Mouse (Mus musculus) left cerebral cortex, postnatal 25 days (tissue): ENCODE measurements around the gene Mrps7. TPM values are rescaled to one million over a fixed set of nuclear protein-coding genes. Genes with fewer than 3 reads are reported as not detected.
A peak's percentile ranks its signal among the peaks of the same experiment; 100 is the strongest.

Source experiments
- DNase-seq, 2 experiments: peaks; one replicate each; pipeline ENCODE4 v3.0.0; 2022; ENCODE audit warnings: low spot score in 2 of 2, mixed read lengths in 1 of 2
- intact Hi-C: fragments of 180-260 bp; cut with DNase I; formaldehyde crosslinking; loops from one replicate; pipeline ENCODE4 v1.15.1; 2025
- total RNA-seq, 2 experiments: library from RNA; stranded (reverse); gene quantifications; 2 replicates each; pipeline ENCODE4 v1.2.3; 2021

Gene Mrps7
- total RNA-seq, 2 experiments from 2014 or later: 52.2 to 56.2 TPM

DNA sequence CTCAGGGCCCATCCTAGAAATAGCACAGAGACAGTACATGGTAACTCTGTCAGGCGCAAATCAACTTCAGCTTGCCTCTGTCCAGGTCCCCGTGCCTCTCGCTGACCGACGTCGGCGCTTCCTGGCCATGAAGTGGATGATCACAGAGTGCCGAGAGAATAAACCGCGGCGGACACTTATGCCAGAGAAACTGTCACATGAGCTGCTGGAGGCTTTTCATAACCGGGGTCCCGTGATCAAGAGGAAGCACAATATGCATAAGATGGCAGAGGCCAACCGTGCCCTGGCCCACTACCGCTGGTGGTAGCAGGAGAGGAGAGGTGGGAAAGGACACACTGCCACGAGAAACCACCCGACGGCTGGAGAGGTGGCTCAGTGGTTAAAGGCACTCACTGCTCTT lies 3.0 kb downstream of the Mrps7 start:
- intact Hi-C loops: no loop called here

DNA sequence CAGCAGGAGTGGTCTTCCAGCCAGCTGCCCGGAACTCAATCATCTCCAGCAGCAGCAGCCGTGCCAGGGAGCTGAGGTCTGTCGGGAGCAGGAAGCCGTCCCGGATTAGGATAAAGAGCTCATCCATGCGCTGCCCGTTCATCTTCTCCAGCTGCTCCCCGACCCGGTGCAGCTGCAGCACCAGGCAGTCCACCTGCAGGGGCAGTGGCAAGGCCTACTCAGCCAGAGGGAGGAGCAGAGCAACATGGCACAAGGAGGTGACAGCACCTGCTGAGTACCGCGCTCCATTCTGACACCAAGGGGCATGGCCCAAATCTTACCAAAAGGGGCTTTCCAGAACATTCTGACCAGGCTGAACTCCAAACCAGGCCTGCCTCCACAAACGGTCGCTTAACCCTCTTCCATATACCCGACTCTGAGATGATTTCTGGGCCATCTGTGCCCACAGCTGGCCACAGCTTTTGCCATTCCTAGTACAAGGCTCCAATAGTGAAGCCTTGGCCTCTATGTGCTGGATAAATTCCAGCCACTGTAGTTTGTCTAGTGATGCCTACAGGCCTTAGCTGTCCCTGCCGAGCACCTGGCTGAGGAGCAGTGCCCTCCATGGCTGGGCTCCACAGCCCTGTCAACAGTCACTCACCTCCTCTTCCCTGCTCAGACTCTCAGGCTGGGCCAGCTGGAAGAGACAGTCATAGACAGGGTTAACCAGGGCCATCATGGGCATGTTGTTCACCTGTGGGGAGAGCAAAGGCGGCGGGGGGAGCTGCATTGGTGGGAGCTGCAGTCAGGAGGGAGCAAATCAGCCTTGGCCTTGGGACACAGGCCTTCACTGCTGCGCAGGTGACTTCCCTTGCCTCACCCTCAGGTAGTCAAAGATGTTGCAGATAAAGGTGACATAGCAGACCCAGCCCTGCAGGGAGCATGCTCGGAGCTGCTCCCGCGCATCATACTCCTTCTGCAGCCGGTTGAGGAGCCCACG lies 5.0 kb downstream of the Mrps7 start:
- peak in 1 of 2 experiments; percentile 35 for DNase-seq

More for the DNA sequence above, 3.0 kb downstream of the Mrps7 start:
- no peak for DNase-seq

DNA sequence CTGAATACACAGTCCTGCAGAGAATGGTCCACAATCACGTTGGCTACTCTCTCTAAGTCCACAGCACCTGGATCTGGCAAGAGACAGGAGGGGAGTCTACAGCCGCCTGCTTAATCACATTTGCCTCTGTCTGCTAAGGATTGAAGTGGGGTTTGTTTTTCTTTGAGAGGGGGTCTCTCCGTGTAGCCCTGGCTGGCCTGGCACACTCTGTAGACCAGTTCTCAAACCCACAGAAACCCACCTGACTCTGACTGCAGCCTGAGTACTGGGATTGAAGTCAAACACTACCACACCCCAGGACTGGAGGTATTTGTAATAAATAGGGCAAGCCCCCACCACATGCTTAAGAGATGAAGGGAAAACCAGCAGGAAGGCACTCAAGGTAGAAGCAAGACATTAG lies 5.9 kb downstream of the Mrps7 start:
- no peak for DNase-seq
- intact Hi-C loops: no loop called here

More for the DNA sequence above, 5.0 kb downstream of the Mrps7 start:
- intact Hi-C loops: no loop called here

DNA sequence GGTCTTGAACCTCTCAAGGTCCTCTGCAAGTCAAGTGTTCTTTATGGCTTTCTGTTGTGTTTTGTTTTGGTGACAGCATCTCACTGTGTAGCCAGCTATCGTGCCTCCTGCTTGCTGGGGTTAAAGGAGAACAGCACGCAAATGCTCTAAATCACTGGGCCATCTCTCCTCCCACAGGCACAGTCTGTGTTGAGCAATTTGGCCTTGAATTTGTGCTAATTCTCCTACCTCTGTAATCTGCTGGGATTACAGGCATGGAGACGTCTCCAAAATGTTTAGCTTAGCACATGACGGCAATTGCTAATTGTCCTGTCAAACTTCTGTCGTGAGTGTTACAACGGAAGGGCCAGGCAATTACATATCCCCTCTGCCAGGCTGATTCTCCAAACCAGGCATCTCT lies 7.4 kb downstream of the Mrps7 start:
- intact Hi-C loops: no loop called here
- DNase-seq: no peak

DNA sequence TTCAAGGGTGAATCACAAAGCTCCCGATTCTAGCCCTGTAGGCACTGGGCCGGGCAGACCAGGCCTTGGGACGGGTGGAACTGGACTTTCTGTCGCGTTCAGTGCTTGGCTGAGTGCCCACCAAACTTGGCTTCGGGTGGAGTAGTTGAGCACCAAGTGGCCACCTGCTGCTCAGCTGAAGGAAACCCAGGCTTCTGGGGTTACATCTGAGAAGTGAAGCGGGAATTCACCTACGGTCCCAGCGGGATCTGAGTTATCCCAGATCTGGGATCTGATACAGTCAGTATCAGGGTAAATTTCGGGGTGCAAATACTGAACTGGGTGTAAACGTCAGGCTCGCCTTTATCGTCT lies 8.3 kb downstream of the Mrps7 start:
- intact Hi-C loops: no loop called here
- peak; percentile 34 to 56 for DNase-seq

DNA sequence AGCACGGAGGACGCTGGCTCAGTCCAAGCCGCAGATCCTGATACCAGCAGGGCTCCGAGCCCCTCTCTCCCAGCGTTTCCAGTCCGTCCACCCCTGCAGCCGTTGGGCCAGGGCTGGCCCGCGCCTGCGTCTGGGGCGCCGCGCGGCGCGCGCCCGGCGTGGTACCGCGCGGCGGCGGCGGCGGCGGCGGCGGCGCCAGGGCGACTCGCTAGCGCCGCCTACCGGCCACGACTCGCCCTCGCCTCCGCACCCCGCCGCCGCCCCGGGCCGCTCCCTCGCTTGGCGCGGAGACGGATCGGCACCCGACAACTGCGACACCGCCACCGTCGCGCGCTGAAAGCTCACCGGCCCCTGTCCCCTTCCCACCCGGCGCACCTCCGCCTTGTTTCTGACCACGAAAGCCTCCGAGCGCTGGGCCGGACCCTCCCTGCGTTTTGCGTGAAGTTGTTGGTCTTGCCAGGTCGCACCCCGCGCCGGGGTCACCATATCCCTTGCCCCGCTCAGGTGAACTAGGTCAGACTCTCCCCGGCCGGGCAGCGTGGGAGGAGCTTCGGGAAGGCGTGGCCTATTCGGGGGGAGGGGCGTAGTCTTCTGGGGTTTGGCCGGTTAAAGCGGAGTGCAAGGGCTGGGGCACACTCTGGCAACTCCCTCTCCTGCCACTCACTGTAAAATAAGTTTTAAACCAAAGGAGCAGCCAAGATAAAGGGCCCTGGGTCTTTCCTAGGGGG lies 8.8 kb downstream of the Mrps7 start, which contains the start of gene Mif4gd:
Gene Mif4gd (minus strand): TSS at position 560 of the 728 bp plus-strand sequence.
- DNase-seq: peak; percentile 68 to 75
- intact Hi-C loops: no loop called here

DNA sequence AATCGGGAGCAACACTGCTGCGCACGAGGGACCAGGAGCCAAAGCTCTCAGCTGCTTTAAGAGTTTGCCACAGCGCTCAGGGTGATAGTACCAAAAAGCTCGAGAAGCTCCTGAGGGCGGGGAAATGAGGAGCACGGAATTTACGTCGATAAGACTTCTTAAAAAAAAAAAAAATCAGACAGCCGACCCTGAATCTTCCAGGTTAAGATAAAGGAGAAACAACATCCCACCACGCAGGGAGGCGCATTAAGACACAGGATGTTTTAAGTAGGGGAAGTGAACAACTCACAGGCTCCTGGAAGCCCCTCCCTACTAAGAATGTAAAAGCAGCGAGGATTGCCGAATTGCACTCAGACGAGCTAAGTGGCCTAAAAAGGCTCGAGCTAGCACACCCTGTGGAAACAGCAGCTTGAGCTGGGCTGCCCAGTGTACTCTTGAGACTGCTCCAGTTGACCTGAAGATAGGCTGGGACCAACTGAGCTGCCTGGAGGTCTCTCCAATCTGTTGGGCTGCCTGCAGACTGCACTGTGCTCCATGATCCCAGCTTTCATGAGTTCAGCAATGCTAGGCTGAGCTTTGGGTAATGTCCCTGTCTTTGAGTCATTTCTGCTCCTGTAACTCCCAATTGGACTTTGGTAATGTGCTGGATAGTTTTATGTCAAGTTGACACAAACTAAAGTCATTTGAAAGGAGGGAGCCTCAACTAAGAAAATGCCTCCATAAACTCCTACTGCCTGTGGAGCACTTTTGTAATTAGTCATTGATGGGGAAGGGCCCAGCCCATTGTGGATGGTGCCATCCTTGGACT lies 9.6 kb downstream of the Mrps7 start:
- intact Hi-C loops: no loop called here
- DNase-seq: no peak

DNA sequence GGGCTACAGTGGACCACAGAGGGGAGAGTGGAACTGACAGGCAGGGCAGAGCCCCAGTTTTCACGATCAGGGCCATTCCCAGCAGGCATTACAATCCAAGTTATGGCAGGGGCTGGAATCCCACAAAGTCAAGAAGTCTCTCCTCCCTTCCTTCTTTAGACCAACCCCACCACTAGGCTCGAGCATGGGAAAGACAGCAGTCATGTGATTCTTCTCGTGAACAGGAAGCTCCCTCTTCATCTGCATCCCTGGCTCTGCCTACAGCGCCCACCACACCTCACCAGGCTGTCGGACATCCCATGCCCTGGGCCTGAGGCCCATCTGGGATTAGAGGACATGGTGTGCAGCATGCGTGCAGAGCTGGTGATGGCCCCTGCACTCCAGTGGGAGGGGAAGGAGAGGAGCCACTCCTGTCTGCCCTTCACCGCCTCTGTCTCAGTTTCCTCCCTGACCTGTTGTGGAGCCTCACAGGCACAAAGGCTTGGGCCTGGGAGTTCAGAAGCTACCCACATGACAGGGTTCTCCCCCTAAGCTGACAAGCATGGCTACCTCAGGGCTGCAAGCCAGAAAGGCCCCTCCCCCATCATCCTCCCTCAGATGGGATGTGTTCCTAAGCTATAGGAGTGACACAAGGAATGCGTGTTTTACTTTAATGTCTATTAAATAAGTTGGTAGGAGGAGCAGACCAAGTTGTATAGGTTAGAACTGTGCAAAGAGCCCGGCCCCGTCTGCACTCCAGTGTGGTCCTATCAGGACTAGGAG lies 10.8 kb downstream of the Mrps7 start:
- intact Hi-C loops: no loop called here

DNA sequence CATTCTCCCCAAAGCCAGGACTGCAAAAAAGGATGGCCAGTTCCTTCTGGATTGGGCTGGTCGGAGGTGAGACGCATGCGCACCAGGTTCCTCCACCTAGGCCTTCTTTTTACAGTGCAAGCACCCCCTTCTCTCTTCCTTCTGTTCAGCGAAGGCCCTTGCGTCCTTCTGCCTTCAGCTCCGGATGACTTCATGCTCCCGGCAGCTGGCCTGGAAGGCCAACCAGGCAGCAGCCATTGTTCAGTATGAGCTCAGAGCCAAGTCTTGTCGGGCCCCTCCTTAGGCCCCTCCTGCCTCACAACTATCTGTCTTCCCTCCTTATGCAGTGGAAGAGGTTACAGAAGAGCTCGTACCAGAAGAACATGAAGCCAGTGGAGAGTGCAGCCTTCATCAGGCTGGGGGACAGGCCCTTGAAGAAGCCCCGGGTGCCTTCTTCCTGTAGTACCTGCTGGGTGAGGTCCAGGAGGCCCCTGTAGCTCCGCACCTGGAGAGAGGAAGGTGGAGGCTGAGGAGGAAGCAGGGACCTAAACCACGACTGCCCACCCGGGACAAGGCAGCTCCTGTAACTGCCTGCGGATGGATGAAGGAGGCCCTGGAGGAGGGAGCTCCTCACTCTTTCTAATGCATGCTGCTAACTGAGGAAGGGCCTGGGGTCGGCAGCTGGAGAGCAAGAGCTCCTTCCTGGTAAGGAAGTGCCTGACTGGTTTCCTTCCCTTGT lies 11.5 kb downstream of the Mrps7 start:
- intact Hi-C loops: no loop called here
- no peak for DNase-seq

More for the DNA sequence above, 10.8 kb downstream of the Mrps7 start:
- no peak for DNase-seq

DNA sequence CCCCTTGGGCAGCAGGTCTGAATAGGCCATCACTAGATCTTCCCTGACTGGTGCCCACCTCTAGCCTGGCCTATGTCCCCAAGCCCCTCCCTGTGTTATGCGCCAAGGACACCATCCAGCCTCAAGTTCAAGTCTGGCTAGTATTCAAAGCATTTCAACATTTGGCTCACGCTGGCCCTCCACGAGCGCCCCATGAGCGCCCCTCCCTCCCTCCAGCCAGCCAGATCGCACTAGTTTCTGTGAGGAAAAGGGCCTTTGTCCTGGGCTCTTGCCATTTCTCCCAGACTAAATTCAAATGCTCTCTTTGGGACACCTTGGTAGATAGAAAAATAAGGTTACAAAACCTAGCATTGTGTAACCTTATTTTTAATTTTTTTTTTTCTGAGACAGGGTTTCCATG lies 12.2 kb downstream of the Mrps7 start:
- DNase-seq: no peak
- intact Hi-C loops: no loop called here

DNA sequence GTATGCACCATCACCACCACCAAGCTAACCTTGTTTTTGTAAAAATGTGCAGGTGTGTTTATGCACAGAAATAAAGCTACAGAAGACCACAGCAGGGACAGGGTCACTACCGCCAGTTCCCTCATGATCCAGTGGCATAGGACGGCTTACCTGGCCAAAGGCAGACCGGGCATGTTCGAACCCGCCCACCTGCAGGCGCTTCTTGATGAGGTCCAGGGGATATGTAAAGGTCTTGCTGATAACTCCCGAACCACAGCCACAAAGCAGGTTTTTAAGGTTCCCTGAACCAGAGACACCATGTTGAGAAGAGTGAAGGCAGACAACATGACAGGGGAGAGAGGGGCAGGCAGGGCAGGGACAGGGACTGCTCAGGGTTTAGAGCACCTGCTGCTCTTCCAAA lies 12.6 kb downstream of the Mrps7 start:
- DNase-seq: no peak
- intact Hi-C loops: no loop called here

DNA sequence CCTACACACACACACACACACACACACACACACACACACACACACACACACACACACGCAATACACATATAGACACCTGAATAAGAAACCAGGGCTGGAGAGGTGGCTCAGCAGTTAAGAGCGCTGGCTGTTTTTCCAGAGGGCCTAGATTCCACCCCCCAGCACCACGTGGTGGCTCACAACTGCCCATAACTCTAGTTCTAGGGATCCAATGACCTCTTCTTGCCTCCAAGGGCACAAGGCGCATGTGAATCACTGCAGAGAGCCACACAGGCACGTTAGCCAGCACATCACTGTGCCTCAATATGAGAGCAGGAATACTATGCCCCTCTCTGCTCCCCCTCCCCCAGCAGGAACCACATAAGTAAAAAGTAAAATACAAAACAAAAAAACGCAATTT lies 13.2 kb downstream of the Mrps7 start:
- intact Hi-C loops: no loop called here
- DNase-seq: no peak

DNA sequence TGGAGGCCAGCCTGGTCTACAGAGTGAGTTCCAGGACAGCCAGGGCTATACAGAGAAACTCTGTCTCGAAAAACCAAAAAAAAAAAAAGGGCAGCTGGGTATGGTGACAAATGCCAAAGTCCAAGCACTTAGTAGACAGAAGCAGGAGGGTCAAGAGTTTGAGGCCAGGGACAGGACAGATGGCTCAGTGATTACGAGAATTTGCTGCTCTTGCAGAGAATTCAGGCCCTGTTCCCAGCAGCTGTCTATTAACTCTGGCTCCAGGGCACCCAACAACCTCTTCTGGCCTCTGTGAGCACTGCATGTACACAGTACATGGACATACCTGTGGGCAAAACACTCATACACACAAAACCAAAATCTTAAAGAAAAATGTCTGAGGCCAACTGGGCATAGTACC lies 14.3 kb downstream of the Mrps7 start:
- intact Hi-C loops: no loop called here
- no peak for DNase-seq

DNA sequence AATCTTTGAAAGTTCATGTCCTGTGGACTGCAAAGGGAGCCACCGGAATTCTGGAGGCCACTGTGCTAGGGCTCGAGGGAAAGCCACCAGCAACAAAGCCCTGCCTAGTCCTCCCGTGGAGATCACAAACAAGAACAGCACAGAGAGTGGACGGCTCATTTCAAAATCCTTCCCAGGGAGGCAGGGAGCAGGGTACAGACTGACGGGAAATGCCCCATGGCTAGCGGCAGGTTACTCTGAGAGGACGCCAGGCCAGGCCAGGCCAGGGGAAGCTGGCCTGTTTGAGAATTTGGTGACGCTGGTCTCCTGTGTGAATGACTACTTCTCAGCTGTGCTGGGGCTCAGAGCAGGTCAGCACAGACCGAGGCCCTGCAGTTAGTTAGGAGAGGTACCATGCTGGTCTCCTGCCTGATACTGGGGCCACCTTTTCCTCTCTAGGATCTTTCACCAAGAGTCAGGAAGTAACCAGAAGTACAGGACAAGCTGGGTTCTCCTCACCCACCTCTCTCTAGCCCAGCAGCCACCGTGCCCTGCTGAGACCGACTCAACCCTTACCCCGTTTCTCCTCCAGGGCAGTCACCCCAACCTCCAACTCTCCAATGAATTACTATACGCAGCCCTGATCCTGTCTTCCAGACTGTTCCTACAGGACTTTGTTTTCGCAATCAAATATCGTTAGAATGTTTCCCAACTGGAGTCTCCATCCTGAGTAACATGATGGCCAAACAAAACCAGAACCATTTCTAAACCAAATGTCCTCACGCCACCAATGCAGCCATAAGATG lies 15.2 kb downstream of the Mrps7 start:
- intact Hi-C loops: no loop called here

DNA sequence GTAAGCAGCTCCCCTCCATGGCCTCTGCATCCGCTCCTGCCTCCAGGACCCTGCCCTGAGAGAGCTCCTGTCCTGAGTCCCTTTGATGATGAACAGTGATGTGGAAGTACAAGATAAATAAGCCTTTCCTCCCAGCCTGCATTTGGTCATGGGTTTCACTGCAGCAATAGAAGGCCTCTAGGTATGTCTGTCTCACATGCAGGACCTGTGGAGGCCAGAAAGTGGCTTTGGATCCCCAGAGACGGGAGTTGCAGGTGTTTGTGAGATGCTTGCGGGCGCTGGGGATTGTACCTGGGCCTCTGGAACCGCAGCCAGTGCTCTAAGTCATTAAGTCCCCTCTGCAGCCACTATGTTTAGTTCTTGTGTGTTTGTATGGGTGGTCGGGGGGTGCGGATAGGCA lies 16.2 kb downstream of the Mrps7 start:
- no peak for DNase-seq
- intact Hi-C loops: no loop called here

More for the DNA sequence above, 15.2 kb downstream of the Mrps7 start:
- no peak for DNase-seq

DNA sequence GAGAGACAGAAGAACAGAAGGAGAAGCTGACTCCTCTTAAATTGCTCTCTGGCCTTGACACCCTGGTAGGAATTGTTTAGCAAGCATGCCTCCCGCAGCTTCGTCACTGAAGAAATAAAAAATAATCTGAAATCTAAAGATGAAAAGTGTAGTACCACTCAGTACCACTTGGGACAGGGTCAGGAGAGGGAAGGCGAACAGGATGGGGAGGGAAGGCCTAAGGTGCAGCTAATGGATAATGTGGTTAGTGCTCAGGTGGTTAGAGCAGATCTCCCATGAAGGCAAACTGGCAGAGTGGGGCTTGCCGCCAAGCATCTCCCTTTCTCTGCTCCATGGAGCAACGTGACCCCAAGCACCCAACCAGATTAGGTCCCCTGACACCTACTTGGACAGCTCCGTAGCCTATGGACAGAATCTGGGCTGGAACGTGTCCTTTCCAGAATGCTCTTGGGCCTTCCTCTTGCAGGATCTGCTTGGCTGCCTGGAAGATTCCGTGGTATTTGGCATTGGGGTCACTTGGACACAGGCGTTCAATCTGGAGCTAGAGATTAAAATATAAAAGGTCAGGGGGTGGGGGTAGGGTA lies 19.9 kb downstream of the Mrps7 start:
- intact Hi-C loops: no loop called here
- DNase-seq: no peak

DNA sequence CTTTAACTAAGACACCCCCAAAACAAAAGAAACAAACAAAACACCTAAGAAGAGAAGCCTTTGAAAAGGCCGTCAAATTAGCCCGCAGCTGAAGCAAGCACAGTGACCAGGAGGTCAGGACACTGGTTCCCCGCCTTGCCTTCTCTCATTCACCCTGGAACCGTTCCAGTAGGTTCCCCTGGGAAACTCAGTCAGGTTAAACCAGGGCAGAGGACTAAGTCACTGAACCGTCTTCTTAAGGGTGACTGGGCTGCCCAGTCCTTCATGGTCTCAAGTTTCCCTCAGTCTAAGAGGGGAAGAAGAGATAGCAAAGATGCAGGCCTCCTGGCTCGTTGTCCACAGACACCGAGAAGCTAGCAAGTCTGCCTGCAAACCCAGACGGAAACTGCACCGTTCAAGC lies 22.2 kb downstream of the Mrps7 start:
- intact Hi-C loops: no loop called here
- DNase-seq: no peak
